ENCODE assay signal across 7 mouse cellular contexts in genomic region chr9:45828291-45828963, GRCm38 (mm10). TPM values are rescaled to one million over a fixed set of nuclear protein-coding genes. Genes with fewer than 3 reads are reported as not detected.
DNase-seq lines count a peak whose midpoint lies in the region; ATAC-seq lines count a peak whose summit lies in the region.

TSS of gene Cep164 (minus strand) at chr9:45828691.

- intact Hi-C loops in gastrocnemius, postnatal 36 days (cut with DNase I), result loop anchor here (5.0 kb wide), 1 partner anchor 49 kb away; no protein-coding TSS in a partner anchor
- intact Hi-C loops in left cerebral cortex, postnatal 25 days (cut with DNase I), result loop anchor here (10.0 kb wide), 1 partner anchor 414 kb away; no protein-coding TSS in a partner anchor

- no peaks in the 10 kb centered on the region for H3K36me3 ChIP-seq in intestine, embryonic 15.5 days
- peaks cover 3% of the 10 kb centered on the region for H3K36me3 ChIP-seq in midbrain, embryonic 10.5 days

- peak within 1 kb of the TSS; percentile 87 for H3K4me3 ChIP-seq in intestine, embryonic 15.5 days (replicated peaks)
- H3K4me3 ChIP-seq in midbrain, embryonic 10.5 days, result peak within 1 kb of the TSS; percentile 75

- peak; percentile 94 for DNase-seq in adrenal gland, adult 2 months
- peak; percentile 77 for DNase-seq in embryo, embryonic 11.5 days (ENCODE audit: low read depth, low spot score)
- peak; percentile 78 to 83 for DNase-seq in gastrocnemius, postnatal 36 days
- peak; percentile 90 to 95 for DNase-seq in left cerebral cortex, postnatal 25 days (ENCODE audit: low spot score in 2 of 2)
- peak; percentile 90 for DNase-seq in midbrain, embryonic 10.5 days (ENCODE audit: low spot score)
- DNase-seq in right cerebral cortex, postnatal 4 days, result peak; percentile 74

- H3K9me3 ChIP-seq in intestine, embryonic 15.5 days, result no peaks in the 10 kb centered on the region
- H3K9me3 ChIP-seq in midbrain, embryonic 10.5 days (replicated peaks), result 0 out of 2 replicates have a peak, but pooled peaks cover 3% of the 10 kb centered on the region

- ATAC-seq in intestine, embryonic 15.5 days, result peak; percentile 99

- peak within 1 kb of the TSS; percentile 81 for H3K4me2 ChIP-seq in intestine, embryonic 15.5 days (replicated peaks)

- WGBS in intestine, embryonic 15.5 days, result under 1% methylated on average over 31 of the region's 31 CpGs
- WGBS in midbrain, embryonic 10.5 days, result under 1% methylated on average over 31 of the region's 31 CpGs

- no peaks in the 10 kb centered on the region for H3K27me3 ChIP-seq in intestine, embryonic 15.5 days (replicated peaks)
- H3K27me3 ChIP-seq in midbrain, embryonic 10.5 days (ENCODE audit: low read depth, poor library complexity, severe bottlenecking), result no peaks in the 10 kb centered on the region

- peak within 1 kb of the TSS; percentile 72 for H3K27ac ChIP-seq in intestine, embryonic 15.5 days
- H3K27ac ChIP-seq in midbrain, embryonic 10.5 days (replicated peaks), result peak within 1 kb of the TSS; percentile 87

- peaks cover 9% of the 10 kb centered on the region for H3K4me1 ChIP-seq in intestine, embryonic 15.5 days (replicated peaks)
- H3K4me1 ChIP-seq in midbrain, embryonic 10.5 days, result peaks cover 19% of the 10 kb centered on the region

- peak within 1 kb of the TSS; percentile 77 for H3K9ac ChIP-seq in intestine, embryonic 15.5 days

RNA-seq across cellular contexts. Expression of gene Cep164, which starts in this region (rescaled TPM):
- 10 to 100 TPM; 15.0 to 18.8 TPM for total RNA-seq in adrenal gland, adult 2 months (2021)
- polyA plus RNA-seq in adrenal gland, adult 2 months (2012; rRNA removed), result 23.4 and 28.1 TPM in 2 replicates
- 1 to 10 TPM; 2.1 to 3.8 TPM for total RNA-seq in gastrocnemius, postnatal 36 days (2021)
- polyA plus RNA-seq in intestine, embryonic 15.5 days (2015; fragmentation: Nextera tagmentation; extraction: Ambion mirVana), result 21.1 and 24.9 TPM in 2 replicates
- 10 to 100 TPM; 10.5 to 10.9 TPM for total RNA-seq in left cerebral cortex, postnatal 25 days (2021)
- 17.0 and 17.4 TPM in 2 replicates for polyA plus RNA-seq in midbrain, embryonic 10.5 days (2016; fragmentation: Nextera tagmentation; extraction: Ambion mirVana)

Comparison
In these comparisons a context has a peak if more than half of its experiments do, and no peak if none do; other contexts are left out.
1. Peak in every context shown above with its lines: DNase-seq, ATAC-seq, H3K4me3 ChIP-seq and H3K27ac ChIP-seq.